Mouse (Mus musculus) ES-E14 (cell line): ENCODE data around the gene Ccl3. TPM values are rescaled to one million over a fixed set of nuclear protein-coding genes. Genes with fewer than 3 reads are reported as not detected.

ENCODE experiments used
- DNase-seq: peaks from one replicate; pipeline ENCODE4 v3.0.0-alpha.2; 2013; ENCODE audit warnings: low read depth, low spot score
- H3K27ac ChIP-seq: 2 replicates; pipeline ENCODE4 v1.5.1; 2012; ENCODE audit warnings: low read depth, mild to moderate bottlenecking, low read length, moderate library complexity, mixed read lengths; ENCODE audit not compliant: poor library complexity, insufficient read depth, severe bottlenecking
- H3K36me3 ChIP-seq: 2 replicates; pipeline ENCODE4 v1.6.1; 2012; ENCODE audit warnings: mild to moderate bottlenecking, low read length, moderate library complexity, mixed read lengths; ENCODE audit not compliant: control insufficient read depth, poor library complexity, insufficient read depth, severe bottlenecking
- H3K4me1 ChIP-seq, 2 experiments: fragments of 150-350 bp in 1 of 2; sonication (generic) in 1 of 2; 2 replicates each; pipeline ENCODE4 v1.6.1; 2012; ENCODE audit warnings: low read length in 2 of 2, mild to moderate bottlenecking in 1 of 2, mixed read lengths in 1 of 2; ENCODE audit not compliant: control insufficient read depth in 2 of 2, insufficient read depth in 2 of 2, poor library complexity in 1 of 2
- H3K4me3 ChIP-seq, 2 experiments: fragments of 150-350 bp in 1 of 2; sonication (generic) in 1 of 2; 2 replicates each; pipeline ENCODE4 v1.5.1; 2012; ENCODE audit warnings: low read length in 2 of 2, low read depth in 1 of 2, mild to moderate bottlenecking in 1 of 2, mixed read lengths in 1 of 2; ENCODE audit not compliant: insufficient read depth in 1 of 2, poor library complexity in 1 of 2, severe bottlenecking in 1 of 2
- H3K9ac ChIP-seq: 2 replicates; pipeline ENCODE4 v1.6.1; 2012; ENCODE audit warnings: low read depth, mild to moderate bottlenecking, low read length, mixed read lengths; ENCODE audit not compliant: poor library complexity, insufficient read depth, severe bottlenecking
- H3K9me3 ChIP-seq: fragments of 150-350 bp; sonication (generic); 2 replicates; pipeline ENCODE4 v1.6.1; 2012; ENCODE audit warnings: low read depth, mild to moderate bottlenecking, low read length; ENCODE audit not compliant: control insufficient read depth, insufficient read depth
- CHD2 ChIP-seq: IDR thresholded peaks from 2 replicates; pipeline ENCODE4 v1.6.1; 2014; ENCODE audit warnings: mild to moderate bottlenecking, low read depth, low read length, inconsistent platforms
- HCFC1 ChIP-seq: IDR thresholded peaks from 2 replicates; pipeline ENCODE4 v1.6.1; 2012; ENCODE audit warnings: low read length, inconsistent platforms, borderline replicate concordance; ENCODE audit not compliant: insufficient read depth
- MAFK ChIP-seq: IDR thresholded peaks from 2 replicates; pipeline ENCODE4 v1.6.1; 2014; ENCODE audit warnings: mild to moderate bottlenecking, low read depth, low read length, inconsistent platforms; ENCODE audit not compliant: insufficient read depth
- ZC3H11A ChIP-seq: IDR thresholded peaks from 2 replicates; pipeline ENCODE4 v1.6.1; 2012; ENCODE audit warnings: low read depth, mild to moderate bottlenecking, inconsistent platforms, low read length, borderline replicate concordance
- ZNF384 ChIP-seq: IDR thresholded peaks from 2 replicates; pipeline ENCODE4 v1.6.1; 2012; ENCODE audit warnings: low read depth, low read length, inconsistent platforms
- in situ Hi-C, 2 experiments: fragments of 600-800 bp; cut with MboI; formaldehyde crosslinking; loops; one replicate each; pipeline ENCODE4 v1.15.1; 2025; ENCODE audit warnings: low sequenced_read_pairs in 2 of 2, inconsistent platforms in 1 of 2; ENCODE audit not compliant: unreplicated experiment in 2 of 2
- total RNA-seq: library from RNA; depleted of rRNA; stranded (reverse); fragments of 300-350 nt; gene quantifications from 2 replicates; pipeline ENCODE4 v1.2.3, GENCODE M21; 2012

The Ccl3 gene
- total RNA-seq, 1 experiment = 1.3 TPM

DNA sequence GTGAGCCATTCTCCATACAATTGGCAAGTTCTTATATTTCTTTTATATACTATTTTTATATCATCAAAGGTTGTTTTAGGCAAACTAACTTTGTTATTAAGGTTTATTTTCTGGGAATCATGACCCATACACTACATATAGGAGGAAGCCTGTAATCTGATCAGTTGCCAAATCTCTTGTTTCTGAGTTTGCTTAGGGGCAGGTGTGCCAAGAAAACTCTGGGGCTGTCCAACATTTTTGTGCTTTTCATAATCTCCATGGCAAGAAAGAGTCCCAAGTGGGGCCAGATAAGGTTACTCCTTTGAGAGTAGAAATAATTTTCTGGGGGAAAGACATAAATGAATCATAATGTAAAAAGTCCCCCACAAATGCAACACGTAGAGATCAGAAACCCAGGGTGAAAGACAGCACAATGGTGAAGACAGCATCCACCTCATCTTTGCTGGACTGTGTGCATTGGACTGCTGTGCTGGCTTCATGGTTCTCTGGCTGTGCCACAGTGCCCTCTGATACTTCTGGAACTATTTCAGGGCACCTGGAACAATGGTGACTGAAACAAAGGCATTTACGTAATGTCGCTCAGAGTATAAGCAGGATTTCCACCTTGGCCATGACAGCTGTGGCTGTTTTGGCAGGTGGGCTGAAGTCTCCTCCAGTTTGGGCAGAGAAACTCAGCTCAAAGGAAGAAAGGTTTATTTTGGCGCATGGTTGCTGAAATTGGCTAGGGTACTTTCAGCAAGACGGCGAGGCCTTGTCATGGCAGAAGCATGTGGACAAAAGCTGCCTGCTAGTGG lies 2.6 kb downstream of the Ccl3 start:
- H3K27ac ChIP-seq = no peak overlapping the region
- in situ Hi-C loops = no loop called here

DNA sequence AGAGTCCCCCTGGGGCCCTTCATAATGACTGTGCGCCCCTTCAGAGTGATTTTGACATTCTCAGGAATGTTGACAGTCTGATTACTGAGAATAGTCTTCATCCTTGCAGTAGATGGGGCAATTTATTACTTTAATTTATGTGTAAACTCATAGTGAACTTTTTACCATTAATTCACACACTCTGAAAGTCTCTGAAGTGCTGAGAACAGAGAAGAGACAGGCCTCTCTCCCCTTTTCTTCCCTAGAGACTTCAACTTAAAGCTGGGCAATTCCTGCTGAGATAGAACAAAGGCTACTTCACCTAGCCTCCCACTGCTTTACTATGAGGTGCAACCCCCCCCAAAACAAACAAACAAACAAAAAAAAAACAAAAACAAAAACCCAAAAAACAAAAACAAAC lies 3.6 kb downstream of the Ccl3 start, which contains the start of gene Rpl9-ps1:
Rpl9-ps1 (minus strand) TSS at position 101 of the 400 bp plus-strand sequence.
- Histone ChIP-seq H3K4me3 (no peak within 1 kb of the TSS), H3K4me1 (no peaks in the 10 kb centered on the region), H3K36me3 (no peaks in the 10 kb centered on the region), H3K9ac (no peak within 1 kb of the TSS), H3K27ac (no peak within 1 kb of the TSS), H3K9me3 (no peaks in the 10 kb centered on the region)
- TF ChIP-seq MAFK (no peak), ZNF384 (no peak), HCFC1 (no peak), ZC3H11A (no peak), CHD2 (no peak)
- DNase-seq = no peak
- in situ Hi-C loops = no loop called here

More for the DNA sequence above, 2.6 kb downstream of the Ccl3 start:
- no peak for DNase-seq
- no peaks in the 10 kb centered on the region for H3K36me3 ChIP-seq
- no peaks in the 10 kb centered on the region for H3K4me1 ChIP-seq
- H3K4me3 ChIP-seq = no peak overlapping the region
- H3K9ac ChIP-seq = no peak overlapping the region
- H3K9me3 ChIP-seq = no peaks in the 10 kb centered on the region
- TF ChIP-seq ZC3H11A (no peak), MAFK (no peak), HCFC1 (no peak), CHD2 (no peak), ZNF384 (no peak)

DNA sequence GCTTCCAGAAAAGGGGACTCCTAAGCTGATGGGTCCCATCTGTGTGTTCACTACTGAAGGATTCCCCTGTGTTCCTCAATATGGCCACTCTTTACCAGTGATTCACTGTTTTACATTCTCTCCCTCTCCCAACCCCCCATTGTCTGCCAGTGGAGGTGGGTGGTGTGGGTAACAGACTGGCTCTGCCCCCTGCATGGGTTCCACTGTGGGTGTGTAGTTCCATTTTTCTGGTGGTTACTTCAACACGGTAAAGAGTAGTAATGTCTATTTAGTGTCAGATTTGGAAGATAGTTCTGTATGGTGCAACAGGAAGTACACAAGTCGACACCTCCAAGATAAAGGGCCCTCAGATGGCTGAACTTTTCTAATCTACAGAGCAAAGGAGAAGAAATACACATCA lies 7.9 kb downstream of the Ccl3 start:
- Histone ChIP-seq H3K9me3 (no peaks in the 10 kb centered on the region), H3K36me3 (no peaks in the 10 kb centered on the region), H3K9ac (no peak overlapping the region), H3K4me1 (no peaks in the 10 kb centered on the region), H3K4me3 (no peak overlapping the region), H3K27ac (no peak overlapping the region)
- DNase-seq = no peak
- in situ Hi-C loops = no loop called here
- no peak for TF ChIP-seq CHD2
- no peak for TF ChIP-seq MAFK
- TF ChIP-seq ZC3H11A = no peak
- no peak for TF ChIP-seq HCFC1
- no peak for TF ChIP-seq ZNF384

DNA sequence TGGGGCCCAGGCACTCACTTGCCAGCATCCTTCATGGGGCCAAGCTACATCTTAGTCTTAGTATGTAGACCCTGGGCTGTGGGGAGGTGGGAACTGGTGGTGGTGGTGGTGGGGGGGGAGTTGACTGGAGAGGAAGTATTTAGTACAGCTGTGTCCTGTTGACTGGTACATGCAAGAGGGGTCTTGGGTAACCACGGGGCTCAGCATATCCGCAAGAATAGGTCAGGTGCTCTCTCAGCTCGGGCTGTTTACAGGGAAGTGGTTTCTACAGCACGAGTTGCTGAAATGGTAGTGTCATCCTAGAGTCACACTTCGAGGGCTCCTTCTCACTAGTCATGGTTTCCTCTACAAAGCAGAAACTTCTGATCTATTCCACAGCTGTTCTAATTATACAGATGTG lies 9.0 kb downstream of the Ccl3 start:
- in situ Hi-C loops = no loop called here
- no peak for DNase-seq
- TF ChIP-seq MAFK = no peak
- TF ChIP-seq ZNF384 = no peak
- no peak for TF ChIP-seq HCFC1
- no peak for TF ChIP-seq CHD2
- TF ChIP-seq ZC3H11A = no peak
- H3K4me3 ChIP-seq = no peak overlapping the region
- H3K36me3 ChIP-seq = no peaks in the 10 kb centered on the region
- H3K9ac ChIP-seq = no peak overlapping the region
- H3K27ac ChIP-seq = no peak overlapping the region
- no peaks in the 10 kb centered on the region for H3K4me1 ChIP-seq
- no peaks in the 10 kb centered on the region for H3K9me3 ChIP-seq
